In genomic region chr13:104580686-104581350, GRCm38 (mm10) we compare ENCODE assay signal across 15 mouse cellular contexts.
A peak's percentile ranks its signal among the peaks of the same experiment; 100 is the strongest.
DNase-seq lines count a peak whose midpoint lies in the region; ATAC-seq and TF ChIP-seq lines count a peak whose summit lies in the region.
"Had no signal": no experiment of that assay in that cellular context is flagged by ENCODE, and none has a peak within 500 bp of the region (broad histone marks: within the 10 kb centered on the region; RNA-seq: fewer than 3 reads in every experiment).

No protein-coding gene starts in this region.

- WGBS in forebrain, postnatal 0 days = 50% methylated on average over 9 of the region's 9 CpGs
- WGBS in forebrain, embryonic 12.5 days = 61% methylated on average over 9 of the region's 9 CpGs
- WGBS in thymus, adult 2 months = 88% methylated on average over 9 of the region's 9 CpGs

- H3K4me2 ChIP-seq in forebrain, postnatal 0 days (ENCODE audit: low read depth) = no peak overlapping the region
- H3K4me2 ChIP-seq in forebrain, embryonic 12.5 days = no peak overlapping the region
- H3K4me2 ChIP-seq: heart, embryonic 13.5 days had no signal

- no peak for DNase-seq in forebrain, postnatal 0 days
- peak; percentile 38 for DNase-seq in layer of hippocampus, adult 9-11 months
- no peak for DNase-seq in layer of hippocampus, adult 9-10 months (ENCODE audit: low spot score)
- peak; percentile 15 to 22 for DNase-seq in right cerebral cortex, adult 2 months (ENCODE audit: low spot score in 2 of 2)
- no peak for DNase-seq in right cerebral cortex, postnatal 14 days
- DNase-seq in thymus, adult 2 months = no peak
- DNase-seq in natural killer cell, adult 2 months (ENCODE audit: low spot score in 2 of 2) = no peak
- DNase-seq: cerebellum, postnatal 36 days; spleen, adult 18-20 months; thymus, postnatal 25 days had no signal

- TF ChIP-seq CTCF in forebrain, postnatal 0 days (IDR thresholded peaks at IDR 0.05; ENCODE audit: low read depth) = no peak
- no peak for TF ChIP-seq CTCF in thymus, adult 2 months (IDR thresholded peaks at IDR 0.05; ENCODE audit: borderline replicate concordance, control insufficient read depth, extremely low read depth, insufficient read depth, low read length, poor library complexity)

- H3K4me3 ChIP-seq in forebrain, postnatal 0 days (ENCODE audit: low read depth, low read length) = no peak overlapping the region
- no peak overlapping the region for H3K4me3 ChIP-seq in forebrain, embryonic 12.5 days (replicated peaks)
- no peak overlapping the region for H3K4me3 ChIP-seq in thymus, adult 2 months (ENCODE audit: control insufficient read depth, insufficient read depth, low read length)
- H3K4me3 ChIP-seq: heart, embryonic 13.5 days; midbrain, embryonic 10.5 days had no signal

- no peaks in the 10 kb centered on the region for H3K27me3 ChIP-seq in forebrain, postnatal 0 days (ENCODE audit: insufficient read depth, low read length)
- no peaks in the 10 kb centered on the region for H3K27me3 ChIP-seq in forebrain, embryonic 12.5 days
- no peaks in the 10 kb centered on the region; the same call in 1 of the 2 replicates for H3K27me3 ChIP-seq in thymus, adult 2 months (ENCODE audit: control insufficient read depth, insufficient read depth, low read length)
- H3K27me3 ChIP-seq: CH12.LX; heart, embryonic 13.5 days had no signal

- ATAC-seq in forebrain, postnatal 0 days = peak; percentile 20; the same call in 1 of the 2 replicates
- no peak for ATAC-seq in forebrain, embryonic 12.5 days (ENCODE audit: low FRiP score)

- H3K9me3 ChIP-seq in forebrain, postnatal 0 days (ENCODE audit: low read length) = no peaks in the 10 kb centered on the region
- H3K9me3 ChIP-seq in forebrain, embryonic 12.5 days = no peaks in the 10 kb centered on the region
- H3K9me3 ChIP-seq: heart, embryonic 13.5 days; midbrain, embryonic 10.5 days had no signal

- no peak for TF ChIP-seq POLR2A in thymus, adult 2 months (IDR thresholded peaks at IDR 0.05; ENCODE audit: control insufficient read depth, extremely low read depth, insufficient read depth, low read length, poor library complexity)

- H3K4me1 ChIP-seq in forebrain, postnatal 0 days (ENCODE audit: insufficient read depth) = no peaks in the 10 kb centered on the region
- H3K4me1 ChIP-seq in forebrain, embryonic 12.5 days = no peaks in the 10 kb centered on the region
- 0 out of 2 replicates have a peak, but pooled peaks cover 4% of the 10 kb centered on the region for H3K4me1 ChIP-seq in thymus, adult 2 months (replicated peaks; ENCODE audit: control insufficient read depth, insufficient read depth, low read length)

- no peaks in the 10 kb centered on the region for H3K36me3 ChIP-seq in forebrain, postnatal 0 days (ENCODE audit: insufficient read depth)
- no peaks in the 10 kb centered on the region for H3K36me3 ChIP-seq in forebrain, embryonic 12.5 days (replicated peaks)
- H3K36me3 ChIP-seq in thymus, adult 2 months (ENCODE audit: control insufficient read depth, insufficient read depth, low read length) = no peaks in the 10 kb centered on the region
- H3K36me3 ChIP-seq: heart, embryonic 13.5 days; midbrain, embryonic 10.5 days had no signal

- H3K9ac ChIP-seq in forebrain, postnatal 0 days = no peak overlapping the region
- no peak overlapping the region for H3K9ac ChIP-seq in forebrain, embryonic 12.5 days
- H3K9ac ChIP-seq: heart, embryonic 13.5 days had no signal

- H3K27ac ChIP-seq in forebrain, postnatal 0 days (ENCODE audit: low read depth, low read length) = no peak overlapping the region
- no peak overlapping the region for H3K27ac ChIP-seq in forebrain, embryonic 12.5 days
- no peak overlapping the region for H3K27ac ChIP-seq in thymus, adult 2 months (ENCODE audit: control insufficient read depth, insufficient read depth, low read length)
- H3K27ac ChIP-seq: heart, embryonic 13.5 days; kidney, postnatal 0 days; midbrain, embryonic 10.5 days had no signal

Comparison
In these comparisons a context has a peak if more than half of its experiments do, and no peak if none do; other contexts are left out.
1. DNase-seq: peak in layer of hippocampus, adult 9-11 months (single experiment) and right cerebral cortex, adult 2 months (2 of 2); none in forebrain, postnatal 0 days (single experiment), layer of hippocampus, adult 9-10 months (single experiment), right cerebral cortex, postnatal 14 days (single experiment), thymus, adult 2 months (single experiment) and natural killer cell, adult 2 months (0 of 2).